Mouse (Mus musculus) T-cell, adult 2 months (primary cell): ENCODE results near the gene Asb2.
A peak's percentile ranks its signal among the peaks of the same experiment; 100 is the strongest.

Experiments
- DNase-seq: peaks from one replicate; pipeline ENCODE4 v3.0.0; 2022; ENCODE audit warnings: low spot score

The Asb2 gene

GRCm38 (mm10) chr12:103360812-103361211 is 5.0 kb upstream of the Asb2 start:
- DNase-seq = no peak

- DNase-seq = no peak
Measured at GRCm38 (mm10) chr12:103358951-103359801, 3.4 kb upstream of the Asb2 start.

- no peak for DNase-seq
Measured at GRCm38 (mm10) chr12:103358216-103358615, 2.4 kb upstream of the Asb2 start.

- no peak for DNase-seq
Measured at GRCm38 (mm10) chr12:103356415-103356748, 581 bp upstream of the Asb2 start.

GRCm38 (mm10) chr12:103353538-103353937 is 2.3 kb downstream of the Asb2 start:
- DNase-seq = no peak

GRCm38 (mm10) chr12:103352735-103353134 is 3.1 kb downstream of the Asb2 start:
- no peak for DNase-seq

- peak; percentile 72 for DNase-seq
Measured at GRCm38 (mm10) chr12:103348506-103348905, 7.3 kb downstream of the Asb2 start.

GRCm38 (mm10) chr12:103347406-103347805 is 8.4 kb downstream of the Asb2 start:
- DNase-seq = no peak

- DNase-seq = no peak
Measured at GRCm38 (mm10) chr12:103346945-103347344, 8.9 kb downstream of the Asb2 start.

- DNase-seq = no peak
Measured at GRCm38 (mm10) chr12:103344934-103345333, 10.9 kb downstream of the Asb2 start.

- DNase-seq = peak; percentile 71
Measured at GRCm38 (mm10) chr12:103343456-103343855, 12.3 kb downstream of the Asb2 start.

GRCm38 (mm10) chr12:103341212-103341611 is 14.6 kb downstream of the Asb2 start:
- DNase-seq = peak; percentile 91

- no peak for DNase-seq
Measured at GRCm38 (mm10) chr12:103338162-103338798, 17.5 kb downstream of the Asb2 start.

GRCm38 (mm10) chr12:103336766-103337165 is 19.0 kb downstream of the Asb2 start:
- no peak for DNase-seq

GRCm38 (mm10) chr12:103333426-103333825 is 22.4 kb downstream of the Asb2 start:
- DNase-seq = peak; percentile 53

GRCm38 (mm10) chr12:103332879-103333278 is 22.9 kb downstream of the Asb2 start:
- DNase-seq = peak; percentile 45

- DNase-seq = peak; percentile 87
Measured at GRCm38 (mm10) chr12:103331491-103331890, 24.3 kb downstream of the Asb2 start.

- DNase-seq = no peak
Measured at GRCm38 (mm10) chr12:103328448-103329191, 27.2 kb downstream of the Asb2 start.

- no peak for DNase-seq
Measured at GRCm38 (mm10) chr12:103327107-103327506, 28.7 kb downstream of the Asb2 start.

- no peak for DNase-seq
Measured at GRCm38 (mm10) chr12:103326569-103326968, 29.2 kb downstream of the Asb2 start.

- DNase-seq = peak; percentile 89
Measured at GRCm38 (mm10) chr12:103325156-103325857, 30.5 kb downstream of the Asb2 start.

GRCm38 (mm10) chr12:103322801-103323200 is 33.0 kb downstream of the Asb2 start:
- DNase-seq = no peak
